Mouse (Mus musculus) lung, postnatal 14 days (tissue): Measurements from ENCODE around the gene Sqor.

Experiments used
- DNase-seq: peaks from one replicate; pipeline ENCODE4 v3.0.0; 2021

Sqor gene

DNA sequence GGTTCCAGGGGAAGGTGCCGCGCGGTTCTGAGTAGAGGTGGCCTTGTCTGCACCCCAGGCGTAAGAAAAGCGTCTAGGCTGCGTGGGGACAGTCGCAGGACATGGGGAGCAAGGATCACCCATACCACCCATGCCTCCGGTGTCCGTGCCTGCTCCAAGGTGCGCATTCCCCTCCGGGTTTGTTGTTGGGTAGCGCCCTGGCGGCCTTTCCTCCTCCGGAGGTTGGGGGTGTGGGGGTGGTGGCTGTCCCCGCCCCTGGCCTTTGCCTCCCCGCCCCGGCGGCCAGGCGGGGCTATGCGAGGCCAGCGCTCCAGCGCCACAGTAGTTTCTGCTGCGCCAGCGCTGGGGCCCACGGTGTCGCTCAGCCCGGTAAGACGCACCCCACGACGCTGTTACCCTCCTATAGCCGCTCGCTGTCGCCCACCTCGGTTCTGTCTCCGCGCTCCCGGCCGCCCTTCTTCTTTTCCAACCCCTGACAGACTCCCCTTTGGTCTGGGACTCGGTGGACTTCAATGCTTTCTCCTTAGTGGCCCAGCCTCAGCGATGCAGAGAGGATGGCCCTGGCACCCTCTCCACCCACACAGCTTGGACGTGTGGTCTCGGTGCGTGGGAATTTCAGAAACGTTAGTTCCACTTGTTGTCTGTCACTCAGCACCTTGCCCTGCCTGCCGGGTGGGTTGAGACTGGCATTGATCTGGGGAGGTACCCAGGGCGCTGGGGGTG is at the start of gene Sqor:
Sqor (plus strand) TSS at position 167 of the 723 bp plus-strand sequence.
- DNase-seq: peak; percentile 81

DNA sequence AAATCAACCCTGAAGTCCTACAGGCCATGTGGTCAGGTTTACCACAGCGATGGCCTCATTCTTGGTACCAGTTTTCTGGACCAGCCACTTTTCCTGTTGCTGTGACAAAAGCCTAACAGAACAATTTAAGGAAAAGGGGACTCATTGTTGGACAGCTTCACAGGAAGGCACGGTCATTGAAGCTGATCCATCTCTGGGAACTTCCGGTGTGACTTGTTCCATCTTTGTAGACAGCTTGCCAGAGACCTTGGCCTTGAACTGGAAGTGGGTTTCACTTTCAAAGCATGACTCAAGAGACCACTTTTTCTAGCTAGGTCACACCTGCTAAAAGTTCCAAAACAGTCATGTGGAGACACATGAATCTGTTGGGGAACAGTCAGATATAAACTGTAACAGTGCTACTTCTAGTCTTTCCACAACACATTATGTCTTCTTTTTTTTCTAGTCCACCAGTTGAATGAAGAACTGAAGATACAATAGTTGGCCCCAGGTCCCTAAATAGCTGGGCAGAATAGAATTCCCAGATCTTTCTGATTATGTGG is 48.7 kb upstream of the Sqor start:
- DNase-seq: no peak

DNA sequence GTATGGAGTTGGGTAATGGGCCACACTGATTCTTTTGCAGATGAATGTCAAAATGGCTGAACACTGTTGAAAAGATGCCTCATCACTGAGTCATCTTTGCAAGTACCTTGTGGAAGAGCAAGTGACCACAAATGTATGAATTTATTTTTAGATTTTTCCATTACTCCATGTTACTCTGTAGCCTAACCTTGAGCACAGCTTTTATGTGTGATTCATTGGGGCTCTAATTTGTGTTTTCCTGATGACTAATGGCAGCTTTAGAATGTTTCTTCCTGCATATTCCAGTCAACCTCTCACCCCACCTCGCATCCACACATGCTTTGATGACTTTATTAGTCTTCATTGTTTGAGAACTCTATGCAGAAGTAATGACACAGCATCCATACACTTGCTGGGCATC is 45.8 kb upstream of the Sqor start:
- no peak for DNase-seq

DNA sequence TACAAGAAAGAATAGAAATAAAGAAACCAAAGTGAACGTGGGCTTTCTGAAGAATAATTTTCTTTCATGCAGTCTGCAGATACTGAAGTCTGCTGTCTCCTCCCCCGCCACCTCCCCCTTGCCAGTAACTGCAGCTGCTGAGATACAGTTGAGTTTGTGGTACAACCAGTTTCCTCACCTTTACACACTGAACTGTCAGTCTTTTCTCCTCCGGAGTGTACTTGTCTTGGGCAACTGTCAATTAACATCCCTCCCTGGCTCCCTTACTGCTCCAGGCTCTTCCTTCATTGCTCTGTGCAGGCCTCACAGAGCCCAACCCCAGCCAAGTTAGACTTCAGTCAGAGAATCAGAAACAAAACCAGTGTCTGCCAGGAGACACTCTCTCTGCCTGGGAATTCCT is 44.5 kb upstream of the Sqor start:
- no peak for DNase-seq

DNA sequence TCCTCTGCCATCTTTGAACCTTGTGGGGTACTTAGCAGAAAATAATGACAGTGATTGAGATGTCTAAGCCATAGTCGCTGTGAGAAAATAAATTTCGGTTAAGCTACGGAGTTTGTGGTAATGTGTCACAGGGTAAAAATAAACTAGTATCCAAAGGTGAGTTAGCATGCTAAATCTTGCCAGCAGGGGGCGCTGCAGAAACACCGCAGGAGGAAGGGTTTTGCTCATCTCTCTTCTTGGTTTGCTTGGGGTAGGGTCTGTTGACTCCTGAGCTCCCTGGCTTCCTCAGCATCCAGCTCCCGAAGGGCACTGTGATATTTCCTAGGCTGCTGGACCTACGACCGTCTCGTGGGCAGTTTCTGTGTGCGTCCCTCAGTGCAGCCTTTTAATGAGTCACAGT is 39.4 kb upstream of the Sqor start:
- peak; percentile 49 for DNase-seq

DNA sequence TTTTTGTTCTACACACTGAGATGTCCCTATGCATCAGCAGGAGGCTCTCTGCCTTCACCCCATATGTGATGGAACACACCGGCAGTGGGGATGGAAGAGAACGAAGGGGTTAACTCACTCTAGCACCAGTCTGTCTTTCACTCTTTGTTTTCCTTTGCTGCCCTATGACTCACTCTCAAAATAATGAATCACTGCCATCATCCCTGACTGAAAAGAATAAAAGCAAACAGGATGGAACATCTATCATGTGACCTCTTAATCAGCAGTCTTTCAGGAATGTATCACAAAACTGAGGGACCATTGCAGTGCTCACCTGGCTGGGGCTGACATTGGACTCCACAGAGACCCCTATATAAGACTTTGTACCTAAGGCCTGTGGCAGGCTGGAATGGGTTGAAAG is 33.6 kb upstream of the Sqor start:
- DNase-seq: no peak

DNA sequence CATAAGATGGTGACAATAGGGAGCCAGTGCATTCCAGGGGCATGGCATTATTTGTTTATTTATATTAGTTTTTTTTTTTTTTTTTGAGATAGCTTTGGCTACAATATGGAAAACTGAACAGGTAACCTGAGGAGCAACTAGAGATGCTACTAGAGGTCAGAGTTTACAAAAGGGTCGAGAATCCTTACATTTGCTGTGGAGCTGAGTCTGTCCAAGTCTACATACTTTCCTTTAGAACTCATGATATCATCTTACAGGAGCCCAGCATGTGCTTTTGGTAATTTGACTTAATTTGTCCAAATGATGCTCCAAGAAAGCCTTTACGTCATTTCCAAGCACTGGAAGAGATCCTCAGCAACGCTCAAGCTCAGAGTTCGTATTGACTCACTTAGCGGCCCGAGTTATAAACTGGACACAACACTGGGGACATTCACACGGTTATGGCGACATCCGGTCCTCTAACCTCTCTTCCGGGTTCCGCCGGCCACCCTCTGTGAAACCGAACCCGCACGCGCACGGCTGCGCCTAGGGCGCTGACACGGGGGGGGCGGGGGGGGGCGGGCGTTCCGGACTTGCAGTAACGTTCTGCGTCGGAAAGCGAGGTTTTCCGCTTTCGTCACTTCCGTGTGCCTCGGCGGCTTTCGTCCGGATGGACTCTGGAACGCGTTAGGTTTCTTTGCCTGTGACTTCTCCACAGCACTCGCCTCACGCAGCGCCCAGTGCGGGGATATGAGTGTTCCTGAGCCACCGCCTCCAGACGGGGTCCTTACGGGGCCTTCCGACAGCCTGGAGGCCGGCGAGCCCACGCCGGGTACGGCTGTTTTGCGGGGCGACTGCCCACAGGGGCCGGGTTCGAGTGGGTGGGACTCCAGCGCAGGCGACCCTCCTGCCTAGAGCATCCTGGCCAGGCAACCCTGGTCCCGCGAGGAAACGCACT is 26.9 kb upstream of the Sqor start, which contains the start of gene Bloc1s6:
Bloc1s6 (plus strand) TSS at position 610 of the 937 bp plus-strand sequence.
- DNase-seq: peak; percentile 92

DNA sequence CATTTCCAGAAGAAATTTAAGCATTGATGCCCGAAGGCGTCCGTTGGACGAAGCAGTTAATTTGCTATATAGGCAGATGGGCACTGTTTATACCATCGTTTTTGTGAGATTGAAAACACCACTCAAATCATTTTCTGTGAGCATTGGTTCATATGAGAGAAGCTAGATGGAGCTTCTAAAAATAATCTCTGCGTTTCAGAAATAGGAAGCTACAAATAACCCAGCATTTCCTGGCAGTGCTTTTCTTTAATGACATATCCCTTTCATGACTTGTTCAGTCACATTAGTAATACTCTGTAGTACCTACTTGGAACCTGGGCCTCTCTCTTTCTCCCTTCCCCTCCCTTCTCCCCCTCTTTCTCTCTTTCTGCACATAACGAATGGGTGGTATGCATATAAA is 26.0 kb upstream of the Sqor start:
- no peak for DNase-seq

DNA sequence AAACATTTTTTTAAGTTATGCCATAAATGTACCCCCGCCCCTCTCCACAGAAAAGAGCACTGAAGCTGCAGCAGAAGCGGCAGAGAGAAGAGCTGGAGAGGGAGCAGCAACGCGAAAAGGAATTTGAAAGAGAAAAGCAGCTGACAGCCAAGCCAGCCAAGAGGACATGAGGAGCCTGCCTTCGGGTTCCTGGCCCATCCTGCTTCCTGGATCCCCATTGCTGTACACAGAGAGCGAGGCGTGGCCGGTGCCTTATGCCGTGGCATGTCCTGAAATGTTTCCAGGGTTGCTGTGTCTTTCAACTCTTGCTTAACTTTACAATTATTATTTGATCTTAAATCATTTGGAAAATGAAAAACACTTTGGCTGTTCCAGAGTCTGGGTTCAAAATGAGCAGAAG is 18.6 kb upstream of the Sqor start:
- DNase-seq: no peak

DNA sequence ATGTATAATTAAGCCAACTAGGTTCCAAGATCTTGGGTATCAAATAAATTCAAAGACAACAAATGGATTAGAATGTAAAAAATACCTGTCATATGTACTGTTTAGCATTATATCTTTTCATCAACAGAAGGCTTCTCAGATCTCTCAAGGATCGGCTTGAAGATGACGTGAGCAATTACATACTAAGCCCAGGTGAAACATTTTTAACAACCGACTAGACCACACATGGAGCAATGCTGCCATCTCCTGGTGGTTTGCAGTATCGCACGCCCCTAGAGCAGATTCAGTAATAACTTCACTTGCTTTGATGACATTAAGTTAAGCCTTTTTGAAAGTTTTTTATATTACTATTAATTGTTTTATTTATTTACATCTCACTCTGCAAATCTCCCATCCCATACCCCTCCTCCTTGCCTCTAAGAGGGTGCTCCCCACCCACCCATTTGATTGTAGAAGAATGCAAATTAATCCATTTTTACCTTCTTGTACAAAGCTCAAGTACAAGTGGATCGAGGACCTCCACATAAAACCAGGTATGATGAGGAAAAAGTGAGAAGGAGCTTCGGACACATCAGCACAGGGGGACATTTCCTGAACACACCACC is 11.2 kb upstream of the Sqor start:
- DNase-seq: peak; percentile 61

DNA sequence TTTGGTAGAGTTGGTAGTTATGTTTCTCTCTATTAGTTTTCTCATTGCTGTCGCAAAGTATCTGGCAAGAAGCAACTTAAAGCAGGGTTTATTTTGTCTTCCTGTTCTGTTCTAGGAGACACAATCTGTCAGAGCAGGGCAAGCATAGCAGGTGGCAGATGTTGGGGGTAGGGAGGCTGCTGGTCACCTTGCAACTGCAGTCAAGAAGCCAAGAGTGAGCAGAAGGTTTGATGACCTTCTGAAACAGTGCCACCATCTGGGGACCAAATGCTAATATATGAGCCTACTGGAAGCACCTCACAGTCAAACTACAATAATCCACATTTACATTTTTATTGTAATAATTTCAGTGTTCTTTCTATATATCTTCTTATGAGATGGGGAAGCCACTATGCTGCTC is 5.2 kb upstream of the Sqor start:
- no peak for DNase-seq

DNA sequence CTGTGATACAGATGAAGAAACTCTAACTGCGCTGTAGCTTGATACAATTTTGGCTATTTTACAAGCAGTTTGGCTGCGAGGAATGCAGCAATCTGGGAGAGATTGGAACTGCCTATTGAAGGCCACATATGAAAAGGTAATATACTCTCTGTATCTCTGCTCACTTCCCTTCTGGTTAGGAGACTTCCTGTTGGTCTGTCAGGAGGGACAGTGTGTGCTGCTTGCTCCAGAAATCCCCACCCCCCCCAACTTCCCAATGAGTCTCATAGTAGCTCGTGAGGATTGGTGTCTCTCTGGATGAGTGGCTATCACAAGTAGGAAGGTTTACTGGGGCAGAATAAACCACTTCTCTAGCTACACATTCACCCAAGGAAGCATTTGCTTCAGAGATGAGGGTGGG is 2.0 kb upstream of the Sqor start:
- no peak for DNase-seq

DNA sequence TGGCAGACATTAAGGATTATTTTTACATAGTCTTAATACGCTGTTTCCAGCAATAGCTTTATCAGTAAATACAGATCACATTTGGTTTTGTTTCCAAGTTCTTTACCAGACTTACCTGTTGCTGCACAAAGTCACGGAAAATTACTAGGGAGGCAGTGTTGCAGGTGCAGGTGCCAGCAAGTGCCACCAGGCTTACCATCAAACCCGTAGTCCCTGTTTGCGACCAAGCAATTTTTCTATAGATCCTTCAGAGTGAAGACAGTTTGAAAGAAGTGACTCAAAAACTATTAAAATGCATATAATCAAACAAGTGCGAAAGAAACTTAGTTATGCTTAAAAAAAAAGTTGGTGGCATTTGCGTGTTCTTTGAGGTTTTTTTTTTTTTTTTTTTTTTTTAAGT is 511 bp upstream of the Sqor start:
- no peak for DNase-seq

DNA sequence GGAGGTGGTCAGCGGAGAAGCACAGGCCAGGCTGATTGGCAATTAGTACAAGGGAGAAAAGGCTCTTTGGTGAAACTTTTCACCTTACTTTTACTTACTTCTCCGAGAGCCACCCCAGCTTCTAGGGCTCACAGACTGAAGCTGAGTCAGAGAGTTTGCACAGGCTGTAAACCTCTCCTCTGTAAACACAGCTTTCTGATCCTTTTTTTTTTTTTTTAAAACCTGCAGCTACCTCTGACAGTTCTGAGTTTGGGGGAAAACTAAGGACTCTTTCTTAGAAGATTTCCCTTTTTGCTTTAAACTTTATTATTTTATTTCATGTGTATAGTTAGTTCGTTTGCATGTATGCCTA is 733 bp downstream of the Sqor start:
- DNase-seq: no peak

DNA sequence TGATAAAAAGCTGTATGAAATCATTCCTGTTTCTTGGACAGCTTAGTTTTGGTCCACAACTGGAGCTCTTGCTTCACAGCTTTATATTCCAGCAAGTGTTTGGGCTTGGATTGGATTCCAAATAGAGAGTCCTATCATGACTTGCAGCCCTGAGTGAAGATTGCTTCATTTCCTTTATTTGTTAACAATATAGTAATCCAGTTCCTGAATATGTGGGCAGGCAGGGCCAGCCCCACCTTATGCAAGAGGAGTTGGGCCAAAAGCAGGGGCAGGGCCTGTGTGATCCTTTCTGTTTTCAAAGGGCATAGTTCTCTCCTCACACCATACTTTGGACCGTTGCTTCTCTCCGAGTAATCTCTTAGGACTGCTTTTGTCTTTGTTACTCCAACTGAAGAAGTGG is 6.0 kb downstream of the Sqor start:
- DNase-seq: peak; percentile 43

DNA sequence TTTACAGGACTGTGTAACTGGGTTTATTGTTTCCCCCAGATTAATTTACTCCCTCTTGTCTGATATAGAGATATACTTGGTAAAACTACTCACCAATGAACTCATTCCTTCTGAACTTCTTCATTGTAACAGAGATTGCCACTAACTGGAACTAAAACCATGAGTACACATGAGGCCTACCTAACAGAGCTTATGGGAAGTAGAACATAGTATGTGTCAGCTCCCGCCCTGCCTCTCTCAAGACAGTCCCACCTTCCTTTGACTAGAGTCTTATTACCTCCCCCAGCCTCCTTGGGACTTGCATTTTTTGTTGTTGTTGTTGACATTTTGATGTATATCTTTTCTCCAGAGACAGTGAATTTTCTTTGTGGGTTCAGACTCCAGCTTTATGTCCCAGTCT is 7.9 kb downstream of the Sqor start:
- DNase-seq: no peak

DNA sequence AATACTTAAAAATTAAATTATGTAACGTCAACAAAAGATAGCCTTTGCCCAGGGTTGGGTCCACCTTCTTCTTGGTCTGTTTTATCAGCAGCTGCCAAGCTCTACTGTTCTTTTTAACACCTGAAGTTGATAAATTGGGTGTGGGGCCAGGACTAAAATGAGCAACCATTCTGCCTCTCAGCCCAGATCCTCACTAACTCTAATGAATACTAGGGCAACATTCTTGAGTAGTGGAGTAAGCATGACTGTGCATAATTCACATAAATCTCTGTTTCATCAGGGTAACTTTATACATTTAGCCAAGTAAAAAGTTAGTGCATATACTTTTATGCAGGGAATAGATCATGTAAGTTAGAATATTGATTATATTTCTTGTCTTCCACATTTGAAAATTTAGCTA is 10.5 kb downstream of the Sqor start:
- no peak for DNase-seq

DNA sequence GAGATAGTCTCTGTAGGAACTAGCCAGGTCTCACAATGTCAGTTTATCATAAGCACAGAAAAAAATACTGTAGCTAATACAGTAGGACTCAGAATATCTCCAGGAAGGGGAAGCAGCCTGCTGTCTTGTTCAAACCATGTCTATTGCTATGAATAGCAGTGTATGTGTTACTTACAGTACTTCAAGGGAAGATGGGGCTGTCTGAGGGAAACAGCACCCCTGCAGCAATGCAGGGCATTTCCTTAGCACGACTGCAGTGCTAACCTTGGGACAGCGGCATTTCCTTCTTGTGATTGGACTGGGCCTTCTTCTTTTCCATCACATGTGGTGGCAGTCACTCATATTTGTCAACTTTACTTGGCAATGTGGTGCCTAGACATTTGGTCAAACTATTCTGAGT is 11.8 kb downstream of the Sqor start:
- peak; percentile 5 for DNase-seq

DNA sequence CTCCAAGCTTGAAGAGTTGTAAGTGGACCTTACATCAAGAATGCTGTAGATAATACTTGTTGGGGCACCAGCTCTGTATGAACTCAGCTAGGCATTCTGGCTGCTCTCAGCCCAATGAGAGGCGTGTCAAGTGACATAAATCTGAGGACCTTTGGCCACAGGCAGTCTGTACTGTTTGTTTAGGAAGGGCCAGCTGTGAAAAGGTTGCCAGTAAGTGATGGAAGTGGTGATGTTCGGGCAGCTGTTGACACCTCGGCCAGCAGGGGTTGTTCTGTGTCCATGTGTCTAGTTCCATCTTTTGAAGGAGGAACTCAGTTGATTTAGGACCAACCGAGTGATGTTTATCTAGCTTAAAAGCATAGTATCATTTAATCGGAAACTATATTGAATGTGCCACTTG is 14.9 kb downstream of the Sqor start:
- no peak for DNase-seq

DNA sequence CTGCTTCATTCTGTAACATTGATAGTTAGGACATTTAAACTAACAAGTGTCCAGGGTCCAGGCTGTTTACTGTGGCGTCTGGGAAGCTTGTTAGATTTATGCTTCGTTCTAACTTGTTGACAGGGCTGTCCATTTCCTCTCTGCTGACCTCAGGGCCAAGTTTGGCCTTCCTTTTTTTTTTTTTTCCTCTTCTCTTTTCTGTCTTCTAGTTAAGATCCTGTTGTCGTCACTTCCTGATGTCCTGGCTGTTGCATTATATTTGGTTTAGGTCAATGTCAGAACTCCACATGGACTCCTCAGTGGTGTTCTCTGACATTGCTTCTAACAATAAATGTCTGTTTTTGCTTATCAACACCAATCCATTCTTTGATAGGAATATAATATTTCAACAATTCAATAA is 15.4 kb downstream of the Sqor start:
- DNase-seq: no peak

DNA sequence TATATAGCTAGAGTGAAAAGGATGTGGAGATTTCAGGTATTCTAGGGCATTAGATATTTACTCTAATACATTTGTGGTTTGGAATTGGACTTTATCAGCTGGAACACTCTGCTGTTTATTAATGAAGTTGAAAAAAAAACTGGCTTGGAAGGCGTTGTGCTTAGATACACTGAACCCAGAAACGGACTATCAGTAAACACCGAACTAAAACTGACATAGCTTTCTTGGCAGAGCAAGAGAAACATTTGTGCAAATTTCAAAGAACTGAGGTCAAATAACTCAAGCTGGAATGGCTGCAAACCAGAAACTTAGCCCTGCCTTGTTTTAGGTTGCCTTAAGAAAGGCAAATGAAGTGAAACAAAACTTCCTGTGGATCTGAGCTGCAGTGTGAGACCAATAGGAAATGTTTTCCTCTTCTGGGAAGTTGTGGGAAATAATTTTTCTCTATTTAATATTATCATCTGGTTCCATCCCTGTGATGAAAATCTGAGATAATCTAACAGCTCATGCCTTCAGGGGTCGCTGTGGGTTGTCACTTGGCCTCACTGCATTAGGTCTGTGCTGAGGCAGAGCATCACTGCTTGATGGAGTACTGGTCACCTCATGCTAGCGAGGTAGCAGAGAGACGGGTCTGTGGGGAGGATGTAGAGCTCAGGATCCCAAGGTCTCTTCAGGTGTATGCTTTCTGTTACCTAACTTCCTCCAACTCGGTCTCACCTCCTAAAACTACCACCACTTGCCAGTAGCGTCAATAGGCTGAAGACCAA is 16.7 kb downstream of the Sqor start:
- peak; percentile 9 for DNase-seq

DNA sequence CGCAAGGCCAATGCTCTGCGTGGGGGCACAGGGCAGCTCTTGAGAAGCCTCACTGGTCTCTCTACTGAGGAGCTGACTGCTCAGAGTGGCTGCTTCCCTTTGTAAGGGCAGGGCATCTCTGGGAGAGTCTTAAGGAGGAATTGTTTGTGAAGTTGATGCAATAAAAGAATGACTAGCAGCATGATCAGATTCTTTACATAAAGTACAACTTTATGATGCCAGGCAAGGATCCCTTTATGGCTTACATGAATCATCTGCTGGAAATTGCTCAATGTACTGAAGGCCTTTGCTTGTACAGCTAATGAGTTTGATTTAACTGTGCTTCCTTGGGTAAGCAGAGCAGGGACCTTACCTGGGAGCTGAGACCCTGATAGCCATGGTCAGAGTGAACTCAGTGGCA is 18.7 kb downstream of the Sqor start:
- DNase-seq: no peak

DNA sequence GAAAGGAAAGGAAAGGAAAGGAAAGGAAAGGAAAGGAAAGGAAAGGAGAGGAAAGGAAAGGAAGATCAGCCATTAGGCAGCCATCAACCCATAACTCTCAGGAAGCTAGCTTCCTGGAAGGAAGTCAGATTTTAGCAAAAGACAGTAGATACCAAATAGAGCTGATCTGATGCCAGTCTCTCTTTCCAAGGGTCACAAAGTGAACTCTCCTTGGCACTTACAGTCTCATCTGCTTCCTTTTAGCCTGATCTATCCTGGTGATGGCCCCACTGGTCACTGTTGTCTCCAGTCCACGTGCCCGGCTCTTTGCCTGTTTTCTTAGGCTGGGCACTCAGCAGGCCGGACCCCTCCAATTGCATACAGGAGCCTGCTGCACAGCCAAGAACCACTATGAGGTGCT is 19.7 kb downstream of the Sqor start:
- DNase-seq: no peak
